Mouse (Mus musculus) forebrain, embryonic 15.5 days (tissue): ENCODE results near the gene Tmem50b. TPM values are rescaled to one million over a fixed set of nuclear protein-coding genes. Genes with fewer than 3 reads are reported as not detected.
A peak's percentile ranks its signal among the peaks of the same experiment; 100 is the strongest.

Experiments
- ATAC-seq: fragments of 200-750 bp; cut with Nextera tagmentation; replicated peaks from 2 replicates; pipeline ENCODE4 v1.8.0; 2017; ENCODE audit warnings: mild to moderate bottlenecking, moderate TSS enrichment, moderate library complexity
- H3K27ac ChIP-seq: fragments of 300-500 bp; sonication (generic); replicated peaks from 2 replicates; pipeline ENCODE4 v1.5.1; 2015; ENCODE audit warnings: mild to moderate bottlenecking, inconsistent platforms
- H3K27me3 ChIP-seq: fragments of 300-500 bp; sonication (generic); 2 replicates; pipeline ENCODE4 v1.6.1; 2015; ENCODE audit warnings: inconsistent platforms
- H3K36me3 ChIP-seq: fragments of 300-500 bp; sonication (generic); 2 replicates; pipeline ENCODE4 v1.6.1; 2015; ENCODE audit warnings: mild to moderate bottlenecking, inconsistent platforms
- H3K4me1 ChIP-seq: fragments of 300-500 bp; sonication (generic); 2 replicates; pipeline ENCODE4 v1.6.1; 2015; ENCODE audit warnings: inconsistent platforms
- H3K4me2 ChIP-seq: fragments of 300-500 bp; sonication (generic); replicated peaks from 2 replicates; pipeline ENCODE4 v1.6.1; 2015; ENCODE audit warnings: mild to moderate bottlenecking, inconsistent platforms
- H3K4me3 ChIP-seq: fragments of 300-500 bp; sonication (generic); 2 replicates; pipeline ENCODE4 v1.5.1; 2015; ENCODE audit warnings: mild to moderate bottlenecking, inconsistent platforms
- H3K9ac ChIP-seq: fragments of 300-500 bp; sonication (generic); replicated peaks from 2 replicates; pipeline ENCODE4 v1.6.1; 2015; ENCODE audit warnings: mild to moderate bottlenecking, inconsistent platforms
- H3K9me3 ChIP-seq: fragments of 300-500 bp; sonication (generic); 2 replicates; pipeline ENCODE4 v1.6.1; 2016; ENCODE audit warnings: inconsistent platforms
- WGBS: fragments of 180-500 bp; shearing (Covaris S2); methylation state at CpG from one replicate; pipeline ENCODE4 v1.1.7; 2015; ENCODE audit warnings: mixed read lengths; 5-methylcytosine and 5-hydroxymethylcytosine counted together
- polyA plus RNA-seq: library from polyadenylated mRNA; unstranded; fragments of >200 nt; fragmentation: Nextera tagmentation; extraction: Ambion mirVana; gene quantifications from 2 replicates; pipeline ENCODE4 v1.2.1, GENCODE M21; 2015

Gene Tmem50b
- polyA plus RNA-seq, 1 experiment from 2014 or later = 89.2 TPM

DNA sequence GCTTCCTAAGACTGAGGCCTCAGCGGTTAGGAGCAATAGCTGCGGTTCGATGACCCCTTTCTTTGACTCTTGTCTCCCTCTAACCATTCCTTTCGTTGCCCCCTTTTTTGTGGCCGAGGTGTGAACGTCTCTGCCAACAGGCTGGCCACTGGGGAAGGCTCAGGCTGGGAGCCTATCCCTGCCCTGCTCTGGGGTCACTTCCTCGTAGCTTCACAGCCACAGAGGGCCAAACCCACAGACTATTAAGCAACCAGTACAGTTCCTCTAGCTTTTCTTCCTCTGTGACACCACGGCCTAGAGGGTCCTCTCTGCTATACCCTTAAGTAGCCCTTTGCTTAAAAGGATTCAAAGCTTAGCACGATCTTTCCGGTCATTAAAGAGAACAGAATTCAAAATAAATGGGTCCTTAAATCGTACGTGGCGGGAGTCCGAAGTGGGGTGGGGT, 51.2 kb downstream of the Tmem50b start:
- H3K27me3 ChIP-seq = no peaks in the 10 kb centered on the region
- H3K9me3 ChIP-seq = no peaks in the 10 kb centered on the region
- peak; percentile 46 for ATAC-seq
- H3K4me3 ChIP-seq = peak overlapping the region; percentile 87
- peak overlapping the region; percentile 90 for H3K9ac ChIP-seq
- WGBS = 21% methylated on average over 14 of the region's 14 CpGs
- H3K4me1 ChIP-seq = peaks cover 39% of the 10 kb centered on the region
- H3K36me3 ChIP-seq = no peaks in the 10 kb centered on the region
- H3K4me2 ChIP-seq = peak overlapping the region; percentile 61
- H3K27ac ChIP-seq = no peak overlapping the region

- Histone ChIP-seq H3K9me3 (no peaks in the 10 kb centered on the region), H3K9ac (no peak overlapping the region), H3K4me3 (no peak overlapping the region), H3K27me3 (no peaks in the 10 kb centered on the region), H3K4me1 (peaks cover 43% of the 10 kb centered on the region), H3K36me3 (no peaks in the 10 kb centered on the region), H3K27ac (no peak overlapping the region), H3K4me2 (peak overlapping the region; percentile 61; the same call in 1 of the 2 replicates)
- ATAC-seq = no peak
- 75% methylated on average over 10 of the region's 10 CpGs for WGBS
These were observed 51.9 kb downstream of the Tmem50b start for GRCm38 (mm10) chr16:91545597-91546281.

DNA sequence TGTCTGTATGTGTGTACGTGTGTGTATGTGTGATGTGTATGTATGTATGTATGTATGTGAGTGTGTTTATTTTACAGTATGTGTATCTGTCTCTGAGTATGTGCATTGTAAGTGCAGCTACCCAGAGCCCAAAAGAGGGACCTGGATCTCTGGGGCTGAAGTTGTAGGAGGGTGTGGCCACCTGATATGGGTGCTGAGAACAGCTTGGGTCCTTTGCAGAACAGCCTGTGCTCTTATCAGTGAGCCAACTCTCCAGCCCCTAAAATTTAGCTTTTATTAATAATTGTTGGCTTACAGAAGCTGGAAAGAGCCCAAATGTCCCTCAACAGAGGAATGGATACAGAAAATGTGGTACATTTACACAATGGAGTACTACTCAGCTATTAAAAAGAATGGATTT, 54.0 kb downstream of the Tmem50b start:
- no peaks in the 10 kb centered on the region for H3K9me3 ChIP-seq
- H3K4me1 ChIP-seq = peaks cover 28% of the 10 kb centered on the region
- H3K36me3 ChIP-seq = no peaks in the 10 kb centered on the region
- no peak overlapping the region for H3K27ac ChIP-seq
- no peaks in the 10 kb centered on the region for H3K27me3 ChIP-seq
- no peak for ATAC-seq
- H3K4me3 ChIP-seq = no peak overlapping the region
- no peak overlapping the region for H3K9ac ChIP-seq
- no peak overlapping the region for H3K4me2 ChIP-seq
- 100% methylated on average over 1 of the region's 1 CpGs for WGBS

DNA sequence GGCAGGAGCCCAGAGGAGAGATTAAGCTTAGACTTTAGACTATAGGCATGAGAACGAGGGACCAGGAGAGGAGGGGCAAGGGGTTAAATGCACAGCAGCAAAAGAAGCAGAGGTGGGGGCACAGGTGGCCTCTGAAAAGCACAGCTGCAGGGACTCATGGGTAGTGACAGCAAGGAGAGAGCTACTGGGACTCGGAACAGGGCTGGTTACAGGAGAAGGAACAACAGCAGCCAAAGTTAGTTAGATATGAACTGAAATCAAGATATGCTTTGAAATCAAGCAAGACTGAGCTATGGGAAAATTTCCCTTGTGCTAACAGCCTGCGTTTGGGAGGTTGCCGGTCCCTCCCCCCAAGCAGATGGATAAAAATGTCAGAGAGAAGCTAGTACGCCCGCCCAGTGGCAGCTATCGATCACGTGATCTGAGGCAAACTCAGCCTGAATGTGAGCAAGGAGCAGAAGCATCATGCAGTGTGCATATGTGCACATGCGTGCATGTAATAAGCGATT, 56.0 kb downstream of the Tmem50b start:
- no peak overlapping the region for H3K9ac ChIP-seq
- 25% methylated on average over 10 of the region's 10 CpGs for WGBS
- no peaks in the 10 kb centered on the region for H3K9me3 ChIP-seq
- H3K27me3 ChIP-seq = no peaks in the 10 kb centered on the region
- peak overlapping the region; percentile 33 for H3K4me2 ChIP-seq
- H3K36me3 ChIP-seq = no peaks in the 10 kb centered on the region
- peak overlapping the region; percentile 17; the same call in 1 of the 2 replicates for H3K4me3 ChIP-seq
- H3K27ac ChIP-seq = peak overlapping the region; percentile 80
- H3K4me1 ChIP-seq = peaks cover 15% of the 10 kb centered on the region
- ATAC-seq = peak; percentile 86

- Histone ChIP-seq H3K4me3 (no peak overlapping the region), H3K27me3 (no peaks in the 10 kb centered on the region), H3K27ac (no peak overlapping the region), H3K4me1 (peaks cover 12% of the 10 kb centered on the region), H3K9me3 (no peaks in the 10 kb centered on the region), H3K36me3 (no peaks in the 10 kb centered on the region), H3K4me2 (no peak overlapping the region), H3K9ac (no peak overlapping the region)
- 79% methylated on average over 9 of the region's 9 CpGs for WGBS
- no peak for ATAC-seq
These were observed 59.1 kb downstream of the Tmem50b start for GRCm38 (mm10) chr16:91538513-91538912.

DNA sequence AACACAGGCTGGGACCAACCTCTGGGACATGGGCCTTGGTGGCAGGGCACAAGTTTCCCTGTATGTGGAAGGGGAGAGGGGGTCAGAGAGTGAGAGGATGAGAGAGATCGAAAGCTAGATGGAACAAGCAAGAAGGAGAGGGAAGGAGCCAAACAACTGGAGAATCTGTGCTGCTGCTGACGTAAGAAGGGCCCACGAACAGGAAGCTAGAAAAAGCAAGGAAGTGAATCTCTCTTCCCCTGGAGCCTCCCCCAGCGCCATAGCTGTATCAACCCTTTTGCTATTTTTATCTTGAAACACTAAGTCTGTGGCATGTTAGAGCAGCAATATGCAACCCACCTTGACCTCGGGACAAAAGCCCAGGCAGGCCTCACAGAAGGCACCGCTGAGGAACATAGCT, 59.5 kb downstream of the Tmem50b start:
- H3K4me3 ChIP-seq = no peak overlapping the region
- no peaks in the 10 kb centered on the region for H3K27me3 ChIP-seq
- H3K4me2 ChIP-seq = no peak overlapping the region
- H3K9ac ChIP-seq = no peak overlapping the region
- H3K27ac ChIP-seq = no peak overlapping the region
- ATAC-seq = no peak
- WGBS = 83% methylated on average over 6 of the region's 6 CpGs
- H3K4me1 ChIP-seq = peaks cover 12% of the 10 kb centered on the region
- H3K9me3 ChIP-seq = no peaks in the 10 kb centered on the region
- H3K36me3 ChIP-seq = no peaks in the 10 kb centered on the region

- H3K9ac ChIP-seq = no peak overlapping the region
- H3K9me3 ChIP-seq = no peaks in the 10 kb centered on the region
- H3K36me3 ChIP-seq = no peaks in the 10 kb centered on the region
- no peak overlapping the region for H3K27ac ChIP-seq
- H3K27me3 ChIP-seq = no peaks in the 10 kb centered on the region
- no peak overlapping the region for H3K4me3 ChIP-seq
- no peak overlapping the region for H3K4me2 ChIP-seq
- H3K4me1 ChIP-seq = peaks cover 16% of the 10 kb centered on the region
- 81% methylated on average over 3 of the region's 3 CpGs for WGBS
- ATAC-seq = no peak
These were observed 60.5 kb downstream of the Tmem50b start for GRCm38 (mm10) chr16:91537065-91537464.

DNA sequence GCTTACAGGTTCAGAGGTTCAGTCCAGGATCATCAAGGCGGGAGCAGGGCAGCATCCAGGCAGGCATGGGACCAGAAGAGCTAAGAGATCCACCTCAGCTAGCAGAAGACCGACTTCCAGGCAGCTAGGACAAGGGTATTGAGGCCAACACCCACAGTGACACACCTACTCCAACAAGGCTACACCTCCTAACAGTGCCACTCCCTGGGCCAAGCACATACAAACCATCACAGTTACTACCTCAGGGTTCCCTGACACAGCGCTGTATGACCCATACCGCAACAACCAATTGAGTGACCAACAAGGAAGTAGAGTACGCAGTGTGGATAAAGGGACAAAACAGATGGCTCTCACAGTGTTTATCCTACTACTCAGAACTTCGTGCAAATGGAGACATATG, 61.2 kb downstream of the Tmem50b start:
- no peaks in the 10 kb centered on the region for H3K27me3 ChIP-seq
- H3K4me1 ChIP-seq = peaks cover 12% of the 10 kb centered on the region
- H3K36me3 ChIP-seq = no peaks in the 10 kb centered on the region
- no peak overlapping the region for H3K27ac ChIP-seq
- ATAC-seq = no peak
- no peaks in the 10 kb centered on the region for H3K9me3 ChIP-seq
- WGBS = 90% methylated on average over 6 of the region's 6 CpGs
- H3K4me2 ChIP-seq = no peak overlapping the region
- H3K4me3 ChIP-seq = no peak overlapping the region
- H3K9ac ChIP-seq = no peak overlapping the region

- no peak overlapping the region for H3K4me2 ChIP-seq
- no peak overlapping the region for H3K4me3 ChIP-seq
- peaks cover 9% of the 10 kb centered on the region; the same call in 1 of the 2 replicates for H3K4me1 ChIP-seq
- WGBS = 84% methylated on average over 6 of the region's 6 CpGs
- H3K9ac ChIP-seq = no peak overlapping the region
- ATAC-seq = no peak
- no peaks in the 10 kb centered on the region for H3K36me3 ChIP-seq
- no peak overlapping the region for H3K27ac ChIP-seq
- no peaks in the 10 kb centered on the region for H3K27me3 ChIP-seq
- no peaks in the 10 kb centered on the region for H3K9me3 ChIP-seq
These were observed 62.7 kb downstream of the Tmem50b start for GRCm38 (mm10) chr16:91534888-91535287.

DNA sequence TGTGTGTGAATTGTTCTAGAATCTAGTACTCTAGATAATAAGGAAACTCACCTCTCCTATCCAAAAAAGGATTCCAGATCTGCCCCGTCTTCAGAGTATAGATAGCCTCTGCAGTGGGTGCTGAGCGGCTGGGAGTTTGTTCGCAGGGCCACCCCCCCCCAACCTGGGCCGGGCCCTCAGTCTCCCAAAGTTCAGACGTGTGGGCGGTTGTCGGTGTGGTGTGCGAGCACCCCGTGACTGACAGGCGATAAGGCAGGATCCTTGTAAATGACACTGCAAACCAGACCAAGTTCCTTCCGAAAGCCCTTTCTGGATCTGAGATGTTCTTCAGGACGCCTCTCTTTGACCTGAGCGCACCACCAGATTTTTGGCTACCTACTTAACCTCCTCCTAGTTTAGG, 63.1 kb downstream of the Tmem50b start:
- Histone ChIP-seq H3K4me3 (no peak overlapping the region), H3K4me2 (no peak overlapping the region), H3K27ac (no peak overlapping the region), H3K9me3 (no peaks in the 10 kb centered on the region), H3K36me3 (no peaks in the 10 kb centered on the region), H3K9ac (no peak overlapping the region), H3K4me1 (peaks cover 9% of the 10 kb centered on the region; the same call in 1 of the 2 replicates), H3K27me3 (no peaks in the 10 kb centered on the region)
- no peak for ATAC-seq
- 56% methylated on average over 13 of the region's 13 CpGs for WGBS

DNA sequence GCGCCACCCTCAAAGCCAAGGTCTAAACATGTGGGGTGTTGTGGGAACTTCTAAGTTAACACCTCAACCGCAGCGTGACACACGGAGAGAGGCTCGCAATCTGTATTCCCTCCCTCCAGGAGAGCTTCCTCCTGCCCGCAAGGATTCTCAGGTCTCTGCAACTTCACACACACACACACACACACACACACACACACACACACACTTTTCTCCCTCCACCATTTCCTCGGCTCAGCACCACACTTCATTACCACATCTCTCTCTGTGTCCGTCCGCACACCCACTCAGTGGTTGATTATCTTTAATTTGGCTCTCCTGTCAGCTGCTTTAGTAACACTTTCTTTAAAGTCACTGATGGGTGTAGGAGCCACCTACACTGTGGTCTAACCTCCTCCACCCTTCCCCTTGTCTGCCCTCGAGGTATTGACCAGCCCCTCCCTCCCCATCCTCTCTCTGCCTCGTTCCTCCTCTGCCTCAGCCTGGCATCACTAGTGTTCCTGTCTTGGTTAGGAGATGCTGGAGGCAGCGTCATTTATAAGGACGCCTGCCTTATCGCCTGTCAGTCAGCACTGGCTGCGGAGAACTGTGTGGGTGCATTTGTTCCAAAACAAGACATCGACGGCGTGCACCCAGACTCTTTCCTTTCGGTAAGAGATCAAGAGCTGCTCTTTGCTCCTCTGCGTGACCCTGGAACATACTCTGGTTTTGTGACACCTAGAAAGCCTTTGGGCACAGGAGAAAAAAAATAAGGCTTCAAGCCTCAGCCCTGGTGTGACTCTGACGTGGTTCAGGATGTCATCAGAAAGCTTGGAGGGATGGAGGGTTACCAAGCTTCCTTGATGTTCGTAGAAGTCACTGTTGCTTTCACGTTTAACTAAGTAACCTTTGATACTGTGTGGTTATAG, 64.3 kb downstream of the Tmem50b start:
- no peaks in the 10 kb centered on the region for H3K9me3 ChIP-seq
- H3K4me3 ChIP-seq = no peak overlapping the region
- H3K27me3 ChIP-seq = no peaks in the 10 kb centered on the region
- ATAC-seq = no peak
- H3K4me1 ChIP-seq = peaks cover 14% of the 10 kb centered on the region
- no peak overlapping the region for H3K9ac ChIP-seq
- H3K27ac ChIP-seq = no peak overlapping the region
- WGBS = 76% methylated on average over 23 of the region's 23 CpGs
- no peaks in the 10 kb centered on the region for H3K36me3 ChIP-seq
- H3K4me2 ChIP-seq = no peak overlapping the region

GRCm38 (mm10) chr16:91532429-91532828, 65.2 kb downstream of the Tmem50b start:
- WGBS = 62% methylated on average over 2 of the region's 2 CpGs
- no peak overlapping the region for H3K9ac ChIP-seq
- ATAC-seq = no peak

More at GRCm38 (mm10) chr16:91532429-91532828, 65.2 kb downstream of the Tmem50b start:
- Histone ChIP-seq H3K4me1 (peaks cover 14% of the 10 kb centered on the region), H3K4me2 (no peak overlapping the region), H3K27me3 (no peaks in the 10 kb centered on the region), H3K36me3 (no peaks in the 10 kb centered on the region), H3K27ac (peak overlapping the region; percentile 54), H3K9me3 (no peaks in the 10 kb centered on the region), H3K4me3 (no peak overlapping the region)
